Comparison of ENCODE assay signal across 27 mouse cellular contexts in genomic region chr9:83922076-83922475, GRCm38 (mm10). TPM values are rescaled to one million over a fixed set of nuclear protein-coding genes. Genes with fewer than 3 reads are reported as not detected.
DNase-seq lines count a peak whose midpoint lies in the region; ATAC-seq and TF ChIP-seq lines count a peak whose summit lies in the region.
"Had no signal": no experiment of that assay in that cellular context is flagged by ENCODE, and none has a peak within 500 bp of the region (broad histone marks: within the 10 kb centered on the region; RNA-seq: fewer than 3 reads in every experiment).

No protein-coding gene starts in this region.

- H3K4me2 ChIP-seq in lung, postnatal 0 days (replicated peaks; ENCODE audit: low read depth, low read length) = no peak overlapping the region
- H3K4me2 ChIP-seq in stomach, postnatal 0 days (replicated peaks; ENCODE audit: low read depth) = no peak overlapping the region
- H3K4me2 ChIP-seq: heart, embryonic 13.5 days; hindbrain, embryonic 14.5 days; liver, embryonic 13.5 days; midbrain, embryonic 12.5 days; neural tube, embryonic 12.5 days had no signal

- TF ChIP-seq POLR2A in MEL (IDR thresholded peaks at IDR 0.05; ENCODE audit: control insufficient read depth in 1 of 2, insufficient read depth in 1 of 2, low read depth in 1 of 2, low read length in 2 of 2, poor library complexity in 1 of 2) = no peak
- TF ChIP-seq POLR2A in embryonic fibroblast, embryonic 13.5 days (IDR thresholded peaks at IDR 0.05; ENCODE audit: low read depth, low read length) = no peak

- no peak for TF ChIP-seq RAD21 in MEL (IDR thresholded peaks at IDR 0.05; ENCODE audit: low read depth, low read length)

- H3K9me3 ChIP-seq in lung, postnatal 0 days (ENCODE audit: low read length) = no peaks in the 10 kb centered on the region
- H3K9me3 ChIP-seq in MEL (replicated peaks; ENCODE audit: insufficient read depth, low read length) = no peaks in the 10 kb centered on the region
- H3K9me3 ChIP-seq in stomach, postnatal 0 days (ENCODE audit: control insufficient read depth, low read length) = no peaks in the 10 kb centered on the region
- H3K9me3 ChIP-seq: heart, embryonic 13.5 days; liver, embryonic 13.5 days; megakaryocyte, embryonic 14.5 days; midbrain, embryonic 12.5 days; neural tube, embryonic 12.5 days had no signal

- TF ChIP-seq CTCF in lung, postnatal 0 days (IDR thresholded peaks at IDR 0.05) = no peak
- no peak for TF ChIP-seq CTCF in MEL (IDR thresholded peaks at IDR 0.05 in 2 of 3, conservative IDR thresholded peaks at IDR 0.05 in 1 of 3; ENCODE audit: control insufficient read depth in 1 of 3, insufficient read depth in 1 of 3, low read depth in 2 of 3, low read length in 3 of 3, poor library complexity in 1 of 3, severe bottlenecking in 1 of 3)
- no peak for TF ChIP-seq CTCF in embryonic fibroblast, embryonic 13.5 days (IDR thresholded peaks at IDR 0.05; ENCODE audit: borderline replicate concordance, insufficient read depth, low read length)
- no peak for TF ChIP-seq CTCF in stomach, postnatal 0 days (IDR thresholded peaks at IDR 0.05; ENCODE audit: low read depth)

- DNase-seq in lung, postnatal 0 days (ENCODE audit: low spot score) = peak; percentile 25
- no peak for DNase-seq in lung, postnatal 10 days
- DNase-seq in MEL (ENCODE audit: low read depth, low spot score) = peak; percentile 50
- no peak for DNase-seq in cerebellum, postnatal 25 days
- no peak for DNase-seq in stomach, postnatal 0 days (ENCODE audit: low spot score)
- DNase-seq: adrenal gland, postnatal 14 days; cerebellum, adult 11 months; cerebellum, adult 9-10 months; gastrocnemius, adult 2 months; gastrocnemius, postnatal 36 days; heart, postnatal 10 days; kidney, adult 11 months; kidney, postnatal 10 days; layer of hippocampus, postnatal 36 days; left cerebral cortex, postnatal 4 days; liver, embryonic 13.5 days; lung, adult 2 months had no signal

- no peaks in the 10 kb centered on the region for H3K4me1 ChIP-seq in lung, postnatal 0 days (ENCODE audit: insufficient read depth, low read depth, low read length)
- peaks cover 6 to 16% of the 10 kb centered on the region in 2 experiments; a peak in 3 of 4 replicates for H3K4me1 ChIP-seq in MEL (ENCODE audit: control insufficient read depth in 1 of 2, insufficient read depth in 2 of 2, low read length in 2 of 2)
- H3K4me1 ChIP-seq in embryonic fibroblast, embryonic 13.5 days (ENCODE audit: control insufficient read depth, insufficient read depth, low read length) = 0 out of 2 replicates have a peak, but pooled peaks cover 2% of the 10 kb centered on the region
- peaks cover 2% of the 10 kb centered on the region; the same call in 1 of the 2 replicates for H3K4me1 ChIP-seq in stomach, postnatal 0 days (replicated peaks; ENCODE audit: control insufficient read depth, insufficient read depth)

- TF ChIP-seq EP300 in lung, postnatal 0 days (IDR thresholded peaks at IDR 0.05) = no peak
- TF ChIP-seq EP300 in MEL (IDR thresholded peaks at IDR 0.05; ENCODE audit: low read depth in 1 of 2, low read length in 2 of 2) = peak; percentile 60 to 68; a peak in 3 of 4 replicates
- TF ChIP-seq EP300 in stomach, postnatal 0 days (optimal IDR thresholded peaks at IDR 0.05) = no peak

- peaks cover 2% of the 10 kb centered on the region; the same call in 1 of the 2 replicates for H3K79me2 ChIP-seq in MEL (ENCODE audit: control insufficient read depth, insufficient read depth, low read length, poor library complexity)

- no peaks in the 10 kb centered on the region for H3K36me3 ChIP-seq in lung, postnatal 0 days (ENCODE audit: insufficient read depth, low read length)
- peaks cover 0 to 13% of the 10 kb centered on the region in 2 experiments; a peak in 2 of 4 replicates for H3K36me3 ChIP-seq in MEL (ENCODE audit: control insufficient read depth in 1 of 2, insufficient read depth in 2 of 2, low read length in 2 of 2)
- H3K36me3 ChIP-seq in stomach, postnatal 0 days (ENCODE audit: control insufficient read depth, insufficient read depth, low read length) = no peaks in the 10 kb centered on the region
- H3K36me3 ChIP-seq: heart, embryonic 13.5 days; liver, embryonic 13.5 days; midbrain, embryonic 12.5 days; neural tube, embryonic 12.5 days had no signal

- H3K27ac ChIP-seq in lung, postnatal 0 days (ENCODE audit: low read length) = no peak overlapping the region
- H3K27ac ChIP-seq in MEL (ENCODE audit: control insufficient read depth, low read depth, low read length) = peak overlapping the region; percentile 87; the same call in 1 of the 2 replicates
- H3K27ac ChIP-seq in embryonic fibroblast, embryonic 13.5 days (ENCODE audit: insufficient read depth, low read length) = peak overlapping the region; percentile 49; the same call in 1 of the 2 replicates
- no peak overlapping the region for H3K27ac ChIP-seq in stomach, postnatal 0 days (replicated peaks)
- H3K27ac ChIP-seq: gastrocnemius, adult 2 months; heart, embryonic 13.5 days; hindbrain, embryonic 14.5 days; liver, embryonic 13.5 days; midbrain, embryonic 12.5 days; neural tube, embryonic 12.5 days had no signal

- no peak overlapping the region for H3K9ac ChIP-seq in lung, postnatal 0 days (replicated peaks; ENCODE audit: low read depth)
- no peak overlapping the region for H3K9ac ChIP-seq in MEL (ENCODE audit: control insufficient read depth, low read depth, low read length, poor library complexity, severe bottlenecking)
- H3K9ac ChIP-seq in stomach, postnatal 0 days (ENCODE audit: low read length) = no peak overlapping the region
- H3K9ac ChIP-seq: heart, embryonic 13.5 days; hindbrain, embryonic 14.5 days; liver, embryonic 13.5 days; midbrain, embryonic 12.5 days; neural tube, embryonic 12.5 days had no signal

- no peak overlapping the region for H3K4me3 ChIP-seq in lung, postnatal 0 days (ENCODE audit: low read depth, low read length)
- H3K4me3 ChIP-seq in MEL (ENCODE audit: control insufficient read depth in 1 of 2, insufficient read depth in 1 of 2, low read depth in 2 of 2, low read length in 2 of 2) = no peak overlapping the region
- H3K4me3 ChIP-seq in embryonic fibroblast, embryonic 13.5 days (ENCODE audit: insufficient read depth, low read length) = no peak overlapping the region
- H3K4me3 ChIP-seq in stomach, postnatal 0 days (ENCODE audit: low read depth, low read length) = no peak overlapping the region
- H3K4me3 ChIP-seq: gastrocnemius, adult 2 months; heart, embryonic 13.5 days; liver, embryonic 13.5 days; megakaryocyte, embryonic 14.5 days; midbrain, embryonic 12.5 days; myocyte; neural tube, embryonic 12.5 days had no signal

- H3K27me3 ChIP-seq in lung, postnatal 0 days (replicated peaks; ENCODE audit: insufficient read depth, low read length) = no peaks in the 10 kb centered on the region
- H3K27me3 ChIP-seq in MEL (ENCODE audit: control insufficient read depth in 1 of 2, insufficient read depth in 2 of 2, low read length in 2 of 2) = no peaks in the 10 kb centered on the region
- H3K27me3 ChIP-seq in stomach, postnatal 0 days (ENCODE audit: control insufficient read depth, insufficient read depth, low read length) = no peaks in the 10 kb centered on the region
- H3K27me3 ChIP-seq: heart, embryonic 13.5 days; liver, embryonic 13.5 days; midbrain, embryonic 12.5 days; neural tube, embryonic 12.5 days had no signal

- ATAC-seq in lung, postnatal 0 days = no peak
- no peak for ATAC-seq in stomach, postnatal 0 days (ENCODE audit: low FRiP score, low TSS enrichment)
- ATAC-seq: CD4-positive, CD25-positive, alpha-beta regulatory T cell, adult 4 months; forebrain, embryonic 14.5 days; inflammation-experienced regulatory T-cells, adult 6 months had no signal

- 65% methylated on average over 3 of the region's 3 CpGs for WGBS in lung, postnatal 0 days
- 67% methylated on average over 3 of the region's 3 CpGs for WGBS in stomach, postnatal 0 days

TF ChIP-seq in MEL, 35 proteins besides CTCF, POLR2A, EP300 and RAD21:
- TF ChIP-seq MXI1 (IDR thresholded peaks at IDR 0.05; ENCODE audit: low read depth, low read length) (peak; percentile 47; the same call in 1 of the 2 replicates), ZNF384 (IDR thresholded peaks at IDR 0.05; ENCODE audit: low read depth, low read length) (no peak), MAZ (IDR thresholded peaks at IDR 0.05; ENCODE audit: low read depth, low read length) (no peak), MEF2A (IDR thresholded peaks at IDR 0.05; ENCODE audit: extremely low read depth, insufficient replicate concordance, low read depth, low read length, poor library complexity, severe bottlenecking) (no peak), MAX (IDR thresholded peaks at IDR 0.05; ENCODE audit: low read length) (no peak), ELF1 (IDR thresholded peaks at IDR 0.05; ENCODE audit: low read depth, low read length) (no peak), ETS1 (IDR thresholded peaks at IDR 0.05; ENCODE audit: low read depth, low read length) (peak; percentile 67; the same call in 1 of the 2 replicates), TCF12 (IDR thresholded peaks at IDR 0.05; ENCODE audit: low read depth, low read length) (peak; percentile 25; the same call in 1 of the 2 replicates), JUND (IDR thresholded peaks at IDR 0.05; ENCODE audit: low read depth, low read length) (no peak), MYB (IDR thresholded peaks at IDR 0.05; ENCODE audit: low read depth, low read length) (no peak; the same call in 1 of the 2 replicates)

RNA-seq across cellular contexts. Expression of gene Bckdhb, which starts 2.9 kb away (rescaled TPM):
- 11.8 and 12.5 TPM in 2 replicates for polyA plus RNA-seq in lung, postnatal 0 days (2015; fragmentation: Nextera tagmentation; extraction: Ambion mirVana)
- total RNA-seq in MEL (2012; rRNA removed) = 15.9 and 18.2 TPM in 2 replicates
- polyA plus RNA-seq in MEL (2012; ENCODE audit: insufficient read depth in 1 of 2, insufficient read length in 2 of 2, low read depth in 1 of 2, low replicate concordance in 2 of 2, missing spikeins in 1 of 2) = 10 to 100 TPM in 1 of 2 experiments, not detected in 1; 26.6 TPM
- 19.5 and 29.1 TPM in 2 replicates for polyA plus RNA-seq in embryonic fibroblast, embryonic 13.5 days (2011; ENCODE audit: insufficient read length, low read depth, missing spikeins)
- 25.2 and 27.2 TPM in 2 replicates for polyA plus RNA-seq in stomach, postnatal 0 days (2015; fragmentation: Nextera tagmentation; extraction: Ambion mirVana)

Comparison
In these comparisons a context has a peak if more than half of its experiments do, and no peak if none do; other contexts are left out.
1. DNase-seq: peak in lung, postnatal 0 days (single experiment) and MEL (single experiment); none in lung, postnatal 10 days (single experiment), cerebellum, postnatal 25 days (0 of 2) and stomach, postnatal 0 days (single experiment).
2. H3K27ac ChIP-seq: peak in MEL (single experiment) and embryonic fibroblast, embryonic 13.5 days (single experiment); none in lung, postnatal 0 days (single experiment) and stomach, postnatal 0 days (single experiment).